Mouse (Mus musculus) heart, adult 2 months (tissue): ENCODE measurements around the gene Dnmbp. TPM values are rescaled to one million over a fixed set of nuclear protein-coding genes. Genes with fewer than 3 reads are reported as not detected.

Source experiments
- DNase-seq, 2 experiments: peaks; one replicate each; pipeline ENCODE4 v3.0.0; 2021
- H3K27ac ChIP-seq: fragments of 200-600 bp; 2 replicates; pipeline ENCODE4 v1.8.1; 2022
- H3K27me3 ChIP-seq: fragments of 200-500 bp; 2 replicates; pipeline ENCODE4 v1.6.1; 2012; ENCODE audit warnings: mild to moderate bottlenecking, low read length, inconsistent platforms, mixed read lengths; ENCODE audit not compliant: control insufficient read depth, insufficient read depth
- H3K36me3 ChIP-seq: fragments of 200-500 bp; 2 replicates; pipeline ENCODE4 v1.6.1; 2012; ENCODE audit warnings: low read length, inconsistent platforms; ENCODE audit not compliant: control insufficient read depth, insufficient read depth
- H3K4me1 ChIP-seq: fragments of 200-500 bp; 2 replicates; pipeline ENCODE4 v1.6.1; 2011; ENCODE audit warnings: low read length; ENCODE audit not compliant: control insufficient read depth, insufficient read depth
- H3K4me3 ChIP-seq: fragments of 200-600 bp; 2 replicates; pipeline ENCODE4 v1.8.1; 2022
- H3K79me2 ChIP-seq: fragments of 200-500 bp; replicated peaks from 2 replicates; pipeline ENCODE4 v1.6.1; 2012; ENCODE audit warnings: mild to moderate bottlenecking, inconsistent platforms, low read length, moderate library complexity, mixed read lengths; ENCODE audit not compliant: control insufficient read depth, insufficient read depth
- H3K9ac ChIP-seq: fragments of 200-500 bp; 2 replicates; pipeline ENCODE4 v1.6.1; 2012; ENCODE audit warnings: low read depth, mild to moderate bottlenecking, control low read depth, inconsistent platforms, low read length, mixed read lengths
- CTCF ChIP-seq: fragments of 200-600 bp; IDR thresholded peaks from 2 replicates; pipeline ENCODE4 v1.8.1; 2022; ENCODE audit warnings: antibody characterized with exemption, mild to moderate bottlenecking, moderate library complexity
- EP300 ChIP-seq: fragments of 200-500 bp; IDR thresholded peaks from 2 replicates; pipeline ENCODE4 v1.6.1; 2011; ENCODE audit warnings: low read depth, low read length, control low read depth; ENCODE audit not compliant: insufficient read depth
- POLR2A ChIP-seq: fragments of 200-500 bp; IDR thresholded peaks from 2 replicates; pipeline ENCODE4 v1.6.1; 2011; ENCODE audit warnings: mild to moderate bottlenecking, low read depth, low read length, control low read depth; ENCODE audit not compliant: insufficient read depth
- WGBS: fragments of 180-500 bp; shearing (Covaris S2); methylation state at CpG from one replicate; pipeline ENCODE4 v1.1.7; 2018; 5-methylcytosine and 5-hydroxymethylcytosine counted together
- intact Hi-C: fragments of 180-260 bp; cut with DNase I; formaldehyde crosslinking; loops from one replicate; pipeline ENCODE4 v1.15.1; 2025
- polyA plus RNA-seq: library from polyadenylated mRNA; depleted of rRNA; stranded (reverse); fragments of >200 nt; gene quantifications from 2 replicates; pipeline ENCODE4 v1.2.3, GENCODE M21; 2012
- total RNA-seq, 2 experiments: library from RNA; stranded (reverse); gene quantifications; 2 replicates each; pipeline ENCODE4 v1.2.3; 2021

The Dnmbp gene
- total and polyA plus RNA-seq, 3 experiments, result 7.1 to 9.8 (median 8.1) TPM

- no peak for TF ChIP-seq CTCF
- no peak for TF ChIP-seq EP300
- TF ChIP-seq POLR2A, result no peak
- 33% methylated on average over 21 of the region's 21 CpGs for WGBS
- Histone ChIP-seq H3K4me1 (peaks cover 14% of the 10 kb centered on the region), H3K27ac (no peak overlapping the region), H3K4me3 (peak overlapping the region; percentile 28), H3K9ac (no peak overlapping the region), H3K36me3 (no peaks in the 10 kb centered on the region; the same call in 1 of the 2 replicates), H3K27me3 (no peaks in the 10 kb centered on the region), H3K79me2 (no peaks in the 10 kb centered on the region; the same call in 1 of the 2 replicates)
- DNase-seq, result peak in 1 of 2 experiments; percentile 33
- intact Hi-C loops, result loop anchor here (5.0 kb wide), 1 partner anchor 39 kb away; no protein-coding TSS in a partner anchor
Observed at GRCm38 (mm10) chr19:43916586-43917405, 23.2 kb downstream of the Dnmbp start.

- TF ChIP-seq POLR2A (no peak), EP300 (no peak), CTCF (no peak)
- Histone ChIP-seq H3K4me3 (no peak overlapping the region), H3K4me1 (peaks cover 11% of the 10 kb centered on the region), H3K27ac (no peak overlapping the region), H3K9ac (no peak overlapping the region), H3K36me3 (no peaks in the 10 kb centered on the region; the same call in 1 of the 2 replicates), H3K79me2 (no peaks in the 10 kb centered on the region; the same call in 1 of the 2 replicates), H3K27me3 (no peaks in the 10 kb centered on the region)
- intact Hi-C loops, result loop anchor here (5.0 kb wide), 1 partner anchor 38 kb away; no protein-coding TSS in a partner anchor
- 75% methylated on average over 9 of the region's 9 CpGs for WGBS
- DNase-seq, result no peak
Observed at GRCm38 (mm10) chr19:43915431-43915830, 24.6 kb downstream of the Dnmbp start.

GRCm38 (mm10) chr19:43914986-43915385, 25.0 kb downstream of the Dnmbp start:
- TF ChIP-seq POLR2A (no peak), EP300 (no peak), CTCF (no peak)
- no peak overlapping the region for H3K9ac ChIP-seq

GRCm38 (mm10) chr19:43912775-43913486, 27.1 kb downstream of the Dnmbp start:
- H3K27ac ChIP-seq, result no peak overlapping the region
- no peak overlapping the region for H3K4me3 ChIP-seq
- no peaks in the 10 kb centered on the region; the same call in 1 of the 2 replicates for H3K79me2 ChIP-seq
- peaks cover 10% of the 10 kb centered on the region for H3K4me1 ChIP-seq
- H3K36me3 ChIP-seq, result no peaks in the 10 kb centered on the region
- no peaks in the 10 kb centered on the region for H3K27me3 ChIP-seq
- TF ChIP-seq CTCF, result no peak
- no peak for TF ChIP-seq POLR2A
- no peak for TF ChIP-seq EP300
- H3K9ac ChIP-seq, result no peak overlapping the region
- 73% methylated on average over 4 of the region's 4 CpGs for WGBS
- no peak for DNase-seq
- intact Hi-C loops, result no loop called here

More at GRCm38 (mm10) chr19:43914986-43915385, 25.0 kb downstream of the Dnmbp start:
- Histone ChIP-seq H3K4me3 (no peak overlapping the region), H3K27me3 (no peaks in the 10 kb centered on the region), H3K27ac (no peak overlapping the region), H3K4me1 (peaks cover 11% of the 10 kb centered on the region), H3K79me2 (no peaks in the 10 kb centered on the region; the same call in 1 of the 2 replicates), H3K36me3 (no peaks in the 10 kb centered on the region)
- WGBS, result 90% methylated on average over 9 of the region's 9 CpGs
- intact Hi-C loops, result loop anchor here (5.0 kb wide), 1 partner anchor 38 kb away; no protein-coding TSS in a partner anchor
- no peak for DNase-seq

- DNase-seq, result no peak
- no peaks in the 10 kb centered on the region for H3K4me1 ChIP-seq
- H3K36me3 ChIP-seq, result no peaks in the 10 kb centered on the region
- 95% methylated on average over 7 of the region's 7 CpGs for WGBS
- no peak overlapping the region for H3K4me3 ChIP-seq
- H3K9ac ChIP-seq, result no peak overlapping the region
- intact Hi-C loops, result loop anchor here (1.0 to 5.0 kb wide), 3 partner anchors 34 to 74 kb away; partner anchors contain the start of gene Dnmbp
- no peak overlapping the region for H3K27ac ChIP-seq
- H3K79me2 ChIP-seq, result no peaks in the 10 kb centered on the region
- H3K27me3 ChIP-seq, result no peaks in the 10 kb centered on the region
- TF ChIP-seq POLR2A, result no peak
- no peak for TF ChIP-seq CTCF
- no peak for TF ChIP-seq EP300
Observed at GRCm38 (mm10) chr19:43906492-43906891, 33.5 kb downstream of the Dnmbp start.
